Mouse (Mus musculus): ENCODE measurements around the gene Tspan3. TPM values are rescaled to one million over a fixed set of nuclear protein-coding genes. Genes with fewer than 3 reads are reported as not detected.
A peak's percentile ranks its signal among the peaks of the same experiment; 100 is the strongest.

Gene Tspan3
- polyA plus RNA-seq, 1 experiment from 2014 or later = 491 TPM

- Histone ChIP-seq H3K4me3 (ENCODE audit: low read depth, low read length) (no peak overlapping the region), H3K4me2 (no peak overlapping the region)
- WGBS = 81% methylated on average over 5 of the region's 5 CpGs
Observed at GRCm38 (mm10) chr9:56118091-56118490, 47.2 kb downstream of the Tspan3 start.

GRCm38 (mm10) chr9:56108174-56108573, 57.1 kb downstream of the Tspan3 start:
- Histone ChIP-seq H3K4me2 (no peak overlapping the region), H3K27ac (ENCODE audit: low read depth) (no peak overlapping the region), H3K36me3 (ENCODE audit: insufficient read depth) (no peaks in the 10 kb centered on the region), H3K9me3 (ENCODE audit: low read depth, low read length) (no peaks in the 10 kb centered on the region), H3K27me3 (ENCODE audit: insufficient read depth, low read length) (no peaks in the 10 kb centered on the region), H3K4me3 (ENCODE audit: low read depth, low read length) (no peak overlapping the region), H3K9ac (no peak overlapping the region), H3K4me1 (ENCODE audit: insufficient read depth) (no peaks in the 10 kb centered on the region)
- no peak for TF ChIP-seq CTCF (IDR thresholded peaks at IDR 0.05; ENCODE audit: low read depth)
- ATAC-seq (ENCODE audit: insufficient read depth) = no peak
- no peak for DNase-seq
- 62% methylated on average over 5 of the region's 5 CpGs for WGBS

More at GRCm38 (mm10) chr9:56118091-56118490, 47.2 kb downstream of the Tspan3 start:
- Histone ChIP-seq H3K27ac (ENCODE audit: low read depth) (no peak overlapping the region), H3K9me3 (ENCODE audit: low read depth, low read length) (no peaks in the 10 kb centered on the region), H3K27me3 (ENCODE audit: insufficient read depth, low read length) (no peaks in the 10 kb centered on the region), H3K36me3 (ENCODE audit: insufficient read depth) (no peaks in the 10 kb centered on the region), H3K9ac (no peak overlapping the region), H3K4me1 (ENCODE audit: insufficient read depth) (no peaks in the 10 kb centered on the region)
- DNase-seq (no peak), ATAC-seq (ENCODE audit: insufficient read depth) (no peak)
- no peak for TF ChIP-seq CTCF (IDR thresholded peaks at IDR 0.05; ENCODE audit: low read depth)

DNA sequence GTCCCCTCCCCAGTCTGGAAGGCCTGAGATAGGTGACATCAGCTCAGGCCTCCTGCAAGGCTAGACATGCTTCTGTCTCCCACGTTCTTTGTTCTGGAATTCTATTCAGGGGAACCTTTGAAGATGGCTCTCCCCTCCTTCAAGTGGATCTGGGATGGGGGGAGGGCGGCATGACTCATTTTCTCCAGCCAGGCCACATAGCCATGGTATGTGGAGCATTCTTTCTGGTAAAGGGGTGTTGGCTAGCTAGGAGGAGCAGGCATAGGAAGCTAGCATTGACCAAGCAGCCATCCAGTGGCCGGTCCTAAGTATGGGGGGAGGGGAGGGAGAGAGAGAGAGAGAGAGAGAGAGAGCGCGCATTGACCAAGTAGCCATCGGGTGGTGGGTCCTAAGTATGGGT, 57.8 kb downstream of the Tspan3 start:
- Histone ChIP-seq H3K4me3 (ENCODE audit: low read depth, low read length) (no peak overlapping the region), H3K27me3 (ENCODE audit: insufficient read depth, low read length) (no peaks in the 10 kb centered on the region), H3K36me3 (ENCODE audit: insufficient read depth) (no peaks in the 10 kb centered on the region), H3K27ac (ENCODE audit: low read depth) (no peak overlapping the region), H3K4me1 (ENCODE audit: insufficient read depth) (no peaks in the 10 kb centered on the region), H3K9ac (no peak overlapping the region), H3K9me3 (ENCODE audit: low read depth, low read length) (no peaks in the 10 kb centered on the region), H3K4me2 (no peak overlapping the region)
- ATAC-seq (ENCODE audit: insufficient read depth) (no peak), DNase-seq (no peak)
- WGBS = 71% methylated on average over 6 of the region's 6 CpGs
- TF ChIP-seq CTCF (IDR thresholded peaks at IDR 0.05; ENCODE audit: low read depth) = no peak

DNA sequence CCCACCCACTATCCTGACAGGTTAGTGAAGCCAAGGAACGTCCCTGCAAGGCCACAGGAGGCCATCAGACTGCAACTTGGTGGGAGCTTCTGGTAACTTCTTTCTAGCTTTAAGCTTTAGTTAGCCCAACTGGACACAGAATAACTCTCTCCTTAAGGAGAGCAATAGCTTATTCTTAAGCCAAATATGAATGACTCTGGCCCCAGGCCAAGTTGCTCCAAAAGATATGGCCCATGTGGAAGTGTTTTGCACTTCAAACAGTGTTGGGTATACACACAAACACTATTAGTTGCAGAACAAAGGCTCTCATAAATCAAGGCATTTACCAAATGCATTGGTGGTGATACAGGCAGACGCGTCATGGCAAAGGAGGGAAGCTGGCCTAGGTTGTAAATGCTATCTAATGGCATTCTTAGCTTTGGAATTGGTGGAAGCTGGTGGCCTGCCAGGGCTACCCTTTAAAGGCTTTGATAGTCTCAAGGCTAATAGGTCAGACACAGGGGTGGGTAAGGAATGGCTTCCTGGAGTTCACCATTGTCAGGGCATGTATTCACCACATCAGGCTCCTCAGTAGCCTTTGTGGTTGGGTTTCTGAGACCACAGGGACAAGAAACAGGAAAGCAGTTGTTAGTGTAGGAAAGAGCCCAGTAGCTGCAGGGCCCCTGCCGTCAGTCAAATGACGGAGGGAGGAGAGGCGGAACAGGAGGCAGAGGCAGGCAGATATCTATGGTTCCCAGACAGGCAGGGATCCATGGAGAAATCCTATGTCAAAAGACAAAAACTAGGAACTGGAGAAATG, 58.8 kb downstream of the Tspan3 start:
- Histone ChIP-seq H3K9ac (no peak overlapping the region), H3K36me3 (ENCODE audit: insufficient read depth) (no peaks in the 10 kb centered on the region), H3K4me3 (ENCODE audit: low read depth, low read length) (no peak overlapping the region), H3K4me1 (ENCODE audit: insufficient read depth) (no peaks in the 10 kb centered on the region), H3K27me3 (ENCODE audit: insufficient read depth, low read length) (no peaks in the 10 kb centered on the region), H3K9me3 (ENCODE audit: low read depth, low read length) (no peaks in the 10 kb centered on the region), H3K4me2 (no peak overlapping the region), H3K27ac (ENCODE audit: low read depth) (no peak overlapping the region)
- no peak for TF ChIP-seq CTCF (IDR thresholded peaks at IDR 0.05; ENCODE audit: low read depth)
- ATAC-seq (ENCODE audit: insufficient read depth) (no peak), DNase-seq (peak; percentile 73)
- WGBS = 74% methylated on average over 6 of the region's 6 CpGs

DNA sequence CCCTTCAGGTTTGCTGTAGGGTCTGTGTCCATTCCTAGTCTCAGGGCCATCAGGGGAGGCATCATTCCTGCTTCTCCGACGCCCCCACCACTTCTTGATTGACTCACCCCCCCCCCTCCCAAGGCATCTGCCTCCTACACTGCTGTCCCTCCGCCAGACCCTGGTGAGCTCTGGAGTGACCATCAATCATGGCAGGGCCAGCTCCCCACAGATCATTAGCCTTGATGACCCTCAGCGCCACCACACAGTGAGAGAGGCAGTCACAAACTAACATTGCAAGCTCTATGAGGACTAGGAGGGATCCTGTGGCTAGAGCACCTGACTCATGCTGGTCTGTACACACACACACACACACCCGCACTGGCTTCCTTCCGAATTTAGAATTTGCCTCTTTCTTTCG, 60.4 kb downstream of the Tspan3 start:
- no peak overlapping the region for H3K4me2 ChIP-seq
- TF ChIP-seq CTCF (IDR thresholded peaks at IDR 0.05; ENCODE audit: low read depth) = no peak
- no peaks in the 10 kb centered on the region for H3K36me3 ChIP-seq (ENCODE audit: insufficient read depth)
- no peaks in the 10 kb centered on the region for H3K4me1 ChIP-seq (ENCODE audit: insufficient read depth)
- H3K27me3 ChIP-seq (ENCODE audit: insufficient read depth, low read length) = no peaks in the 10 kb centered on the region
- ATAC-seq (ENCODE audit: insufficient read depth) (no peak; the same call in 1 of the 2 replicates), DNase-seq (no peak)
- H3K9ac ChIP-seq = no peak overlapping the region
- no peak overlapping the region for H3K27ac ChIP-seq (ENCODE audit: low read depth)
- H3K4me3 ChIP-seq (ENCODE audit: low read depth, low read length) = no peak overlapping the region
- WGBS = 36% methylated on average over 7 of the region's 7 CpGs
- no peaks in the 10 kb centered on the region for H3K9me3 ChIP-seq (ENCODE audit: low read depth, low read length)

GRCm38 (mm10) chr9:56101022-56101421, 64.3 kb downstream of the Tspan3 start:
- no peaks in the 10 kb centered on the region for H3K36me3 ChIP-seq (ENCODE audit: insufficient read depth)
- 20% methylated on average over 4 of the region's 4 CpGs for WGBS
- H3K9me3 ChIP-seq (ENCODE audit: low read depth, low read length) = no peaks in the 10 kb centered on the region
- no peaks in the 10 kb centered on the region for H3K27me3 ChIP-seq (ENCODE audit: insufficient read depth, low read length)
- H3K4me2 ChIP-seq = no peak overlapping the region
- no peak for TF ChIP-seq CTCF (IDR thresholded peaks at IDR 0.05; ENCODE audit: low read depth)
- H3K4me3 ChIP-seq (ENCODE audit: low read depth, low read length) = no peak overlapping the region
- no peak overlapping the region for H3K27ac ChIP-seq (ENCODE audit: low read depth)
- no peak overlapping the region for H3K9ac ChIP-seq
- ATAC-seq (ENCODE audit: insufficient read depth) (no peak), DNase-seq (peak; percentile 39)
- no peaks in the 10 kb centered on the region for H3K4me1 ChIP-seq (ENCODE audit: insufficient read depth)

- no peak for TF ChIP-seq CTCF (IDR thresholded peaks at IDR 0.05; ENCODE audit: low read depth)
Observed at GRCm38 (mm10) chr9:56100041-56100522, 65.2 kb downstream of the Tspan3 start.

More at GRCm38 (mm10) chr9:56100041-56100522, 65.2 kb downstream of the Tspan3 start:
- no peak overlapping the region for H3K27ac ChIP-seq (ENCODE audit: low read depth)
- H3K27me3 ChIP-seq (ENCODE audit: insufficient read depth, low read length) = no peaks in the 10 kb centered on the region
- WGBS = 78% methylated on average over 7 of the region's 7 CpGs
- no peaks in the 10 kb centered on the region for H3K4me1 ChIP-seq (ENCODE audit: insufficient read depth)
- no peaks in the 10 kb centered on the region for H3K36me3 ChIP-seq (ENCODE audit: insufficient read depth)
- no peak overlapping the region for H3K4me2 ChIP-seq
- H3K9ac ChIP-seq = no peak overlapping the region
- ATAC-seq (ENCODE audit: insufficient read depth) (no peak), DNase-seq (no peak)
- H3K4me3 ChIP-seq (ENCODE audit: low read depth, low read length) = no peak overlapping the region
- no peaks in the 10 kb centered on the region for H3K9me3 ChIP-seq (ENCODE audit: low read depth, low read length)
